Mouse (Mus musculus): ENCODE measurements at regions not wholly inside any gene's neighbourhood (a gene's known extent, or its start where the extent isn't known, plus 50 kb on each side); places are given as distances from the start of the nearest gene placed in this dataset.

DNA sequence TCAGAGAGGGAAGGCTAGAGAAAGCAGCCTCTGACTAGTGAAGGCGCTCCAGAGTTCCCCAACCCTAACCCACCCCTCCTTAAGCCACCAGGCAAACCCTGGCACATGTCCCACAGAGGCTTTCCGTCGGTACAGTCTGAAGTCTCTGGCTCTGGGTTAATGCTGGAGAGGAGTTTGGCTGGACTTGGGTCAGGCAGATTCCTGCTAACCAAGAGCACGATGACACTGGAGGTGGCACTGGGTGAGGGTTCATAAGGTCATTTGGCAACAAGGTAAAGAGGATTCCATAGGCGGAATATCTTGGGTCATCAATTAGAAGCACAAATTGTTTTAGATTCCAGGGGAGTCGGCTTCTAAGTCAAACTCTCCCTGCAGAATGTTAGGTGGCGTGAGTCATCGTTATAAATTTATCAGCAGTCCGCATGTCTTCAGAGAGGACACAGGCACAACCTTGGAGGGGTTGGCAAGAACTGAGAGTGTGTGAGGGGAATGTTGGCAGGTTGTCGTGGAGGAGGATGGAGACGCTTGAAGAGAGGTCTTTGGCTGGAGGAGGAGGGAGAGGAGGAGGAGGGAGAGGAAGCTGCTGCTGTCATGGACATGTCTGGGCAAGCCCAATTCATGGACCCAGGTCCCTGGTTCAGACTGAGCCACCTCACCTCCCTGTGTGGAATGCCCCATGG is 138.4 kb downstream of the Utp6 start:
- DNase-seq, result no peak

DNA sequence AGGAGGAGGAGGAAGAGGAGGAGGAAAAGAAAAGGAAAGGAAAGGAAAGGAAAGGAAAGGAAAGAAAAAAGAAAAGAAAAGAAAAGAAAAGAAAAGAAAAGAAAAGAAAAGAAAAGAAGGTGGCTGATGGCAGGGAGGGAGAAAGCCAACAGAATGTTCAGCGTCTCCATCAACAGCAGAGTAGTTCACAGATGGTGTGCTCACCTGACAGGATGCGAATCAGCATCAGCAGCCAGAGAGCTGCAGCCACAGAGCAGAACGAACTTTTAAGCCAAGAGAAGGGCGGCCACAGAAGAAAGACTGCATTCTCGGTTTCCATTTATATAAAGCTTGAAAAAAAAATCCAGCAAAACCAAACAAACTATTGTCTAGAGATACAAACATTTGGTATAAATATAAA is 140.2 kb downstream of the Utp6 start:
- no peak for DNase-seq

DNA sequence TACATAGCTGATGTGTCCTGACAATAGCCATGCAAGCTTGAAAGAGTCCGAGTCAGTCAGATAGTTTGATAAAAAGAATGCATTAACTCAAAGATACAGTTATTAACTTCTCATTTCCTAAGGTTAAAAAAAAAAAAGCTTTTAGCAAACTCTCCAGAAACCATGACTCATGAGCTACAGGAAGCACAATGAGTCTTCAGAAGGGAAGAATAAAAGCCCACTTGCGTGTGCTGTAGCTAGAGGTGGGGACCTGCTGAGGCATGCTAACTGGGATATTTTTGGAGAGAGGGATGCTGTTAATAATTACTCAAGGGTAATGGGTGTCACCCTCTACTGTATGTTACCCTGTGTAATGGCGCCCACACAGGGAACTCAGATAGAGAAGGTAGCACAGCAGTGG is 147.0 kb downstream of the Utp6 start:
- DNase-seq, result no peak

DNA sequence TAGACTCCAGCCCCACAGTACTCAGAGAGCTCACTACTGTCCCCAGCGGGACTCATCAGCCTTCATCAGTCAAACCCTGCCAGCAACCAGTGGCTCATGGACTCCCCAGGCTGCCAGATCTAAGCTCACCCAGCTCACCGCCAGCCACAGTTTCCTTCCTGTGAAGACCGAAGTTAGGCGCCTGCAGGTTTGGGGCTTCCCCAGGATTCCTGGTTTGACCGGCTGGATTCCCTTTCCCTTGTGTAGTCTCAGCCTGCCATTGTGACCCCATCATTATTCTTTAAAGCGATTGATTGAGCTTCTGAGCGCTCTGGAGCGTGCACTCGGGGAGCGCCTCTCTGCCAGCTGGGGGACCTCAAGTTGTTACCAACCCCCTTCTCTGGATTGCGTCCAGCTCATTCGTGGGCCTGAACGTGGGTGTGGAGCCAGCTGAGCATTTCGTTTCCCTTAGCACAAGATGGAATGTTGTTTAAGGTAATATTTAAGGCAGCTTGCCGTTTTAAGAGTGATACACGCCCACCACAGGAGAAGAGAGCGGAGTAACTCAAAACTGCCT is 155.2 kb downstream of the Utp6 start:
- peak; percentile 60 for DNase-seq

DNA sequence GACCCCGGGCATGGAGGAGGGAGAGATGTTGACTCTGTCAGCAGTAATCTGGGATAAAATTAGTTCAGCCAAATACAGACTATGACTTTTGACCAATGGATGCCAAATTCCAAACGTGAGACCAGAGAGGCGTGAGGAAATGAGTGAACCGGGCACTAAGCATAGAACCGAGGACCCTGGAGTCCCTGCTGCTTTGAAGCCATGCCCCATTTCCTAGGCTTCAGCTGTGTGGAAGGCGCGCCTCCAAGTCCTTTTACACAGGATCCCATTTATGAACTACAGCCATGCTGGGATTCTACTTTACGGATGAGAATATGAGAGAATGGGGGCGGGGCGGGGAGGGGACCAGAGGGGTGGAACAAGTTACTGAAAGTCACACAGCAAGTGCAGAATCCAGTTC is 155.8 kb downstream of the Utp6 start:
- DNase-seq, result peak; percentile 30

DNA sequence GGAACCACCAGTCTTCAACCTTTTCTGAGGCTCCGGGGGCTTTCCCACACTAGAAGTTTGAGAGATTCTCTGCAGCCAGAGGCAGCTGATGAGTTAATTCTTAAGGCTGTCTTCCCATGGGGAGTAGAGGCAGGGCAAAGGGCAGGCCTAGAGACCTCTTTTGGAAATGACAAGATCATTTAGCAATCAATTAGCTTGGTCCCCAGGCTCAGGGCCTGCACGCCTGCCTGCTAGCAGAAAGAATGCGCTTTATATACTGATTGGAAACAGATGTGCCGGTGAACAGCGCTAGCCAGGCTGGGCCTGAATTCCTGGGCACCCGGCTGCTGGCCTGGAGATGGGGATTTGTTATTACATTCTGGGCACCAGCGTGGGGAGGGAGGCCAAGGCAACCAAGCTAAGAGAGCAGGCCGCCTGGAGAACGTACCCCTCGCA is 156.2 kb downstream of the Utp6 start:
- DNase-seq, result peak; percentile 93

DNA sequence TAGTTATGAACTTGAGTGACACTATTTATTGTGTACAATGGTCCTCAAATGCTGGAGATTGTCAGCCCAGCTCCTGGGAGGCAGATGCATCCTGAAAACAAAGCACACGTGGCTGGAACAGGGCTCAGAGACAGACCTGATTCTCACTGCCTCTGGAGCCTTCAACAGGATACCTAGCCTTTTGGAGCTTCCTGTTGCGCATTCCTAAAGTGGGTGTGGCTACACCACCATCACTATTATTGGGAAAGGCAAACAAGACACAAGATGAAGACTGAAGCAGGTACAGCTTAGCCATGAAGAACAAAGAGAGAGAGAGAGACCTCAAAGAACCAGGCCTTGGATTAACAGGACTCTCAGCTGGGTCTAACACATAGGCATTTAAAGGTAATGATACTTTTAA is 158.2 kb downstream of the Utp6 start:
- DNase-seq, result no peak

DNA sequence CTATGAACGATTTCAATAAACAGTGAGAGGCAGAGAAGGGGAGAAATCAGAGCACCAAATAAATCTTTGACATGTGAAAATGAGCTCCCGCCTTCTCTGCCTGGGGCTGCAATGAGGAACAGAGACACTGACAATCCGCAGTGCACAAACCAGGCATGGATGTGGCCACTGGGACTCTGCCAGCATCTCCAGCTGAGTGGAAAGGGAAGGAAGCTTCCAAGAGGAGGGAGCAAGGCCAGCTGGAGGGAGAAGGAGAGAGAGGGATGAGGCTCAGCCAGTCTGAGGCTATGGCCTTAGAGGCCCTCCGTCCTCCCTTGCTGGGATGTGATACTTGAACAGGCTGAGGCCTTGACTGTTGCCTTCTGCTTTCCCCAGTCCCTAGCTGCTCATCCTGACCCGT is 159.2 kb downstream of the Utp6 start:
- DNase-seq, result no peak

DNA sequence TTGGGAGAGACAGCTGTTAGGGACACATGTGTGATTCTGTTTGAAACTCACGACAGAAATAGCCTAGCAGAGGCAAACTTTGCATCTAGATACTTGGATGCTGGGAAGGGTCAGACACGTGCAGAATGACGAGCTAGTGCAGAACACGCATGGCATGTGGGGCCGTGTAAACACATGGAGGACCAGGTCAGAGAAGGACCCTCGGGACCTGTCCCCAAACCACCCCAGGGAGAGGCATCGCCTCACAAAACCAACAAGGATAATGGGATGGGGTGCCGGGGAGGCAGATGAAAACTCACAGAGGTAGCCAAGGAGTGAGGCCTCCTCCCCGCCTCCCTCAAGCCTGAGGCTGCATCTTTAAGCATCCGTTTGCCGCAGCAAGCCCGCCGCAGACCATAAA is 159.6 kb downstream of the Utp6 start:
- DNase-seq, result no peak

DNA sequence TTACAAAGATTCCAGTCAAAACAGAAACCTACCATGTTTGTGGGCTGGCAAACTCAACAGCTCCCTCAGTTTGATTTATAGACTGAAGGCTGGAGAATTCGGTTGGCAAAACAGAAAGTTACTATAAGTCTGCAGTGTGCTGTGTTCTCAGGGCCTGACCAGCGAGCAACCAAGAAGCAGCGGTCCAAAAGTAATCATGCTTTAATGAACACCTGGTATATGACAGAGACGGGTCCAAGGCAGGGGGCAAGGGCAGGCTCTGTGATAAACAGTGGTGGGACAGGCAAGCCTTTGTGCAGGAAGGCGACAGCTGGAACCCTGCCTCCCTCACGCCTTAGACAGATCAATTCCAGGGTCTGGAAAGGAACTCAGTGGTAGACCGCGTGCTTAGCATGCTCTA is 161.9 kb downstream of the Utp6 start:
- DNase-seq, result peak; percentile 33

DNA sequence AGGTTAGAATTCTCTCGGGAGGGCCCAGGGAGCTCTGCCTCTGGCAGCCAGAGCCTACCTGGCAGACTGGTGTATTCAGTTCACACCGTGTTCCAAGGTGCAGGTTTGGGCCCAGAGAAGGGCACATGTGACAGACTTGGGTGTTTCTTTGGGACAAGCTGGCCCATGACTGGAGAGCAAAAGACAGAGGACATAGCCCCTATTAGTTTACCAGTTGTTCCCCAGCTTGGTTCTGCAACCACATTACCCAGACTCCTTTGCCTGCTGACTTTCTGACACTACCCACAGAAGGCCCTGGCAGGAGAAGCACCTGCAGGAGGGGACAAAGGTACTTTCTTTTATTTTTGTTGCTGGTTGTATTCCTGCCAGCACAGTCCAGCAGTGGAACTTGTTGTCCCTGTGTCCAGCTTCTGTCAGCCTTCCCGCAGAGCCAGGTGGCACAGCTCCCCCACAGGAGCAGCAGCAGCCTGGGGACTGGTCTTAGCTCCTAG is 173.9 kb downstream of the Utp6 start:
- DNase-seq, result no peak

DNA sequence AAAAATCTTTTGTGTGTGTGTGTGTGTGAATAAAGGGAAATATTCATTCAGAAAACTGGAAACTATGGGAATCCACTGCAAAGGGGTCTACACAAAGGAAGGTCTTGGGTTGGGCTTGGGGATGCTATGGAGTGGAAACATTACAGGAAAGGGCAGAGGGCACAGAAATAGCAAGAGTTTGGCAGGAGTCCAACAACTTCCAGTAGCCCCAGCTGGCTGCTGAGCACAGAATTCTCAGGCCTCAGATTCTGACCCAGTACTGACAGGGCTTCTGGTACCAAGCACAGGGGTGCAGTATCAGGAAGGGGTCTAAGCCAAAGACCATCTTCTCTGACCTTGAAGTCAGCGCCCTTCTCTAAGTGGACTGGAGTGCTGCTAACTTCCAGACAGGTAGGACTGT is 174.4 kb downstream of the Utp6 start:
- DNase-seq, result no peak

DNA sequence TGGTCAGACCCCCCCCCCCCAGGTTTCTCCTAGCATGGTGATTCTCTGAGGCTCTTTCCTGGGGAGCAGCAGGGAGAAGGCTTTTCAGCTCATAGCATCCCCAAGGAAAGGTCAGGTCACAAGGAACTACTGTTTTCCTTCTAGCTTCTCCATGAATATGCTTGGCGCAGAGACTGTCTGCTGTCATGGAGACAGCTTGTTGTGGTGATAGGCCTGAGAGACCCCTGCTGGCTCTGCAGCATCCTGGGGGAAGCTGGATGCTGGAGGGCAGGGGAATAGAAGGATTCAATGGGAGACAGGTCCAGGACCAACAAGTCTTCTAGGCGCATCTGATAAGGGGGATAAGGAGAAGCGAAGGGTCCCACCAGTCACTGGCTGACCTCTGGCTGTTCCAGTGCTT is 178.1 kb downstream of the Utp6 start:
- DNase-seq, result no peak

DNA sequence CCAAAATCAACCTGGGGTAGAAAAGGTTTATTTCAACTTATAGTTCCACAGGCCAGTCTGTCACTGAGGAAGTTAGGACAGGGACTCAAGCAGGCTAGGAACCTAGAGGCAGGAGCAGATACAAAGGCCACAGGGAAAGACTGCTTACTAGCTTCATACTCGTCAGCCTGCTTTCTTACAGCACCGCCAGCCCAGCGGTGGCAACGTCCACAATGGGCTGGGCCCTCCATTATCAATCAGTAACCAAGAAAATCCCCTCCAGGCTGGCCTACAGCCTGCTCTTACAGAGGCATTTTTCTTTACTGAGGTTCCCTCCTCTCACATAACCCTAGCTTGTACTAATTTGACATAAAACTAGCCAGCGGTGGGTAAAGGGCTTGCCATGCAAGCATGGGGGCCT is 180.2 kb downstream of the Utp6 start:
- no peak for DNase-seq

DNA sequence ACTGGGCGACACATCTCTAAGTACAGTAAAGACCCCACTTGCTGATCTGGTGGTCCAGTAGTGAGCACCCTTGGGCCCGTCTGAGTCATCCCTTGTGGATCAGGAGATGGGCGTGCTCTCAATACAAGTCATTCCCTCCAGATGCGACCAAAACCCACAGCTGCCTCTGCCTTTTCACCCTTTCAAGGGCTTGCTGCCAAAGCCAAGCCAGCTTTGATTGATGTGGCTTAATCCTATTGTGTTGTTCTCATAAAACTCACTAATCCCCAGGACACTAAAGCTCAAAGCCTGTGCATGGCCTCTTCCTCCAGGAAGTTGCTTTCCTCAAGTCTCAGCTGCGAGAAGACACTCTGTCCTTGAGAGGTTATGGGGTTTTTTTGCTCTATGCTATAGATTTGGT is 182.4 kb downstream of the Utp6 start:
- peak; percentile 50 for DNase-seq

DNA sequence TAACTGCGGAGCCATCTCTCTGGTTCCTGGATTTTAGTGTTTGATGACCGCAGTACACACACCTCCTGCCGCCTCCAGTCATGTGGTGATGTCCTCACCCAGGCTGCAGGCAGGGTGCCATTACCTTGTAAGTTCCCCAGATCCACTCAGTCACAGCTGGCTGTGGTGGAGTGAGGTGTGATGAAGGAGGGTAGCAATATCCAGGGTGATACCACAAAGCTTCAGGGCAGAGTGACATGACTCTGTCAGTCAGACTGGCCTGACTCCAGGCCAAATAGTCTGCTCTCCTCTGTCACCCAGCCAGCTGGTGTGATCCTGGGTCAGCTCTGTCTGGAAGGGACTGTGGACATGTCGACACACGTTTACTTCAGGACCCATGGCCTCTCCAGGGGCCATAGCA is 183.7 kb downstream of the Utp6 start:
- DNase-seq, result no peak

DNA sequence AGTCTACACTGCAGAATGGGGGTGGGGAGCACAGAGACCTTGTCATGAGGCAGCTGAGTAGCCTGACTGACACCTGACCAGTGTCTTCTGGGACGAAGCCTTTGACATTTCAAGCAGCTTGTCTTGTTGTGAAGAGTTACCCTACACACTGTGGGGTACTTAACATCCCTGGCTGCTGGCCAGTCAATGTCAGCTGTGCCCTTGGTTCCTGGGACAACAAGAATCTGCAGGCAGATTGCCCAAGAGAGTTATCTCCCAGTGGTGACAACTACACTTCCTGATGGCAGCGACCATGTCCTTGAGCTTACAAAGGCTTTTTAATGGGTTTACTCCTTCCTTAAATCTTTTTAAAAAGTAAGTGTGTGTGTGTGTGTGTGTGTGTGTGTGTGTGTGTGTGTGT is 184.2 kb downstream of the Utp6 start:
- DNase-seq, result no peak

DNA sequence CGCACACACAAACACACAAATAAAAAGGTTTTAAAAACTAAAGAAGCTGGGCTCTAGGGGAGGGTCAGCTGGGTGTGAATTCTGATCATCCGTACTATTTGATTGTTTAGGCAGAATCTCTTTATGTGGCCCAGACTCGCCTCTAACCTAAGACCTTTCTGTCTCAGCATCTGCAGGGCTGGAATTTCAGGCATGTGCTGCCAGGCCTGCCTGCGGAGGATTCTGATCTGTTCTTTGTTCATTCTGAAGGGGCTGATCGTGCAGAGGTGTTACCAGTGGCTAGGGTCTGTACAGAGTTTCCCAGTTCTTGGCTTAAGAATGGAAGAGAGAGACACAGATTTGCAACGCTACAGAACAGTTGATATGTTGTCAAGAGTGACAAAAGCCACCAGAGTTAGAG is 185.6 kb downstream of the Rab11fip4 start:
- peak; percentile 49 for DNase-seq

DNA sequence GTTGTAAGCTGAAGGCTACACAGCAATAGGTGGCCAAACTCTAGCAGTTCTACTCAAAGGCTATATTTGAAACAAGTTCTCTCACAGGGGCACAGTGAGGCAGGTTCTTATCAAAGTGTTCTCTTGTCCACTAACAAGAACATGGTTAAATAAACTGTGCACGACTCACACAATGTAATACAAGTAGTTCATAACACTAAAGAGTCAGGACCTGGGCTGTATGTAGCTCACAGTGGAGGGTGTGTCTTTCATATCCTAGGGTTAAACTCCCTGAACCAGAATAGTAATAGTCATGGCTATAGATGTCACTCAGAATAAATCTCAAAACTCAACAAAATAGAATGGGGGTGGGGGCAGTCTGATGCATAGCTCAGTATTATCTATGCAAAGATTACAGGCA is 182.7 kb downstream of the Rab11fip4 start:
- DNase-seq, result no peak

DNA sequence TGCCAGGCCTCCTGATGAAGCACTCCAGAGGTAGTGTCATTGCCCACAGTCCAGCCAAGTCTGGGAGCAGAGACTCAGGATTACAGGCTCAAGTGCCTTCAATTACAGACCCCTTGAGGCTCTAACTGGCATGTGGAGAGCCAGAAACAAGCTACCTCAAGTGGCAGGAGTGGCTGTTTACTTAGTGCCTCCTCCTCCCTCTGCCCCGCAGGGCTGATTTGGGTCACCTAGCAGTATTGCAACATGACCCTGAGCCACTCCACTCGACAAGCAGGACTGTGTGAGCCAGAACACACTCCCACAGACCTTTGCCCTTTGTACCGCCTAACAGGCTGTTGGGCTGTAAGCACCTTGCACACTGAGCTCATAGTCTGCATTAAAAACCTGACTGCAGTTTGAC is 180.4 kb downstream of the Rab11fip4 start:
- DNase-seq, result no peak

DNA sequence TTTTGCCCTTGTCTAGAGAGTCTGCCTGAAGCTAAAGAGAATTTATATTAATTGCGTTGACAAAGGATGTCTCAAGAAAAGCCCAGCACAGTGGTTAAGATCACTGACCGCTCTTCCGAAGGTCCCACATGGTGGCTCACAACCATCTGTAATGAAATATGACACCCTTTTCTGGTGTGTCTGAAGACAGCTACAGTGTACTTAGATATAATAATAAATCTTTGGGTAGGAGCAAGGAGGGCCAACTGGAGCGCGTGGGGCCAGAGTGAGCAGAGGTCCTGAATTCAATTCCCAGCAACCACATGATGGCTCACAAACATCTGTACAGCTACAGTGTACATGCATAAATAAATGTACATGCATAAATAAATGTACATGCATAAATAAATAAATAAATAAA is 176.1 kb downstream of the Rab11fip4 start:
- no peak for DNase-seq

DNA sequence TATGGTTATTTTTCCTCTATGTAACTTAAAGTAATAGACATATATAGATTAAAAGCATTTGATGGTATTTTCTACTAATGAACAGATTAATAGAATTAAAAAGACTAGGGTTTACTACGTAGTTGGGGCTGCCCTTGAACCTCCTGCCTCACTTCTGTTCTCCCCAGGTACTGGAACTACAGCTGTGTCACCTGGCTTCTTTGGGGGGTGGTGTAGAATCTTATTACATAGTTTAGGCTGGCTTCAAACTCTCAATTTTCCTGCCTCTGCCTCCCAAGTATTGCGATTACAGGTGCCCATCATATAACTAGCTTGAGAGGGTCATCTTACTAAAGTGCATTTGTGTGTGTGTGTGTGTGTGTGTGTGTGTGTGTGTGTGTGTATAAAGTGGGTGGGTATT is 175.0 kb downstream of the Rab11fip4 start:
- no peak for DNase-seq

DNA sequence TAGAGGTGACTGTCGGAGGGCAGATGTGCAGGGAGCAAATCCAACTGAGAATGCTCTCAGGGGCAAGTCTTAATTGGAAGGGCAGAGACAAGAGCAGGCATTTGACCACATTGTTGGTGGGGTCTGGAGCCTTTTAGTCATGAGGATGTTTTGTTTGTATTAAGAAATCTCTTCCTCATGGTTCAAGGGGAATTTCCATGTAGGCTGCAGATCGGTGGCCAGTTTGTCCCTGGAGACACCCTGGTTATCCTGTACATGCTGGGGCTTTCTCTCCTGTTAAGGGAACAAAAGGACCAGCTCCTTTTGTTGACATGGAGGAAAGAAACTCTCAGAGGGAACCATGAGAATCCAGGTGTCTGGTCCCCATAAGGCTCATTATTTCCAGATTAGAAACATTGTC is 174.4 kb downstream of the Rab11fip4 start:
- DNase-seq, result no peak

DNA sequence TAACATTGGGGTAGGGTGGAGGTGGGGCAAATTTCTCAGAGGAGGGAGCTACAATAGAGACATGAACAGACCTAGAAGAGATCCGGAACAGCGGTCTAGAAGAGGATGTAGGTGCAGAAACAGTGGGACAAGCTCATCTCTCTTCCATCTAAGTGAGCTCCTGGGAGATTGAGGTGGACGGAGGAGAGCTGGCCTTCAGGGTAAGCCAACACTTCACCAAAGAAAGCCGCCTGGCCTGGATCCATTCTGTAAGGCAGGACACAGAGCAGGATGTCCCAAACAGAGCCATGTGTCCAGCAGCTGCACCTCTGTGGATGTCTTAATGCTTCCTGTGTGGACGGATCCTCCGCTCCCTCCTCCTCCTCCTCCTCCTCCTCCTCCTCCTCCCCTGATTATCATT is 173.0 kb downstream of the Rab11fip4 start:
- DNase-seq, result no peak

DNA sequence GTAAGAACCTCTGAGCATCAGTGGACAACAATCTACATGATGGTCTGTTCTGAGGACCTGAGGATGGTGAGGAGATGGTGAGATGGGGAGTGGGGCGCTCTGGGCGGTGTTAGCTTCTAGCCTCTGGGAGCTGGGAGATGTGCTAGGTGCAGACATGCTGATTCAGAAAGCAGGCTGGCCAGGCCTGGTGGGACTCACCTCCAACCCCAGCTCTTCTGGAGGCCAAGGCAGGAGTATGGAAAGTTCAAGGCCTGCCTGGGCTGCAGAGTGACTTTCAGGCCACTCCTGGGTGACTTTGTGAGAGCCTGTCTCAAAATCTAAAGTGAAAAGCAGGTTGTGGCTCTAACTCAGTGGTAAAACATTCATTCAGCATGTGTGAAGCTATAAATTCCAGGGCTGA is 171.6 kb downstream of the Rab11fip4 start:
- no peak for DNase-seq
